Mouse (Mus musculus) ES-E14 (cell line): Measurements from ENCODE around the gene Mccc2. TPM values are rescaled to one million over a fixed set of nuclear protein-coding genes. Genes with fewer than 3 reads are reported as not detected.

ENCODE experiments used
- DNase-seq: peaks from one replicate; pipeline ENCODE4 v3.0.0-alpha.2; 2013; ENCODE audit warnings: low read depth, low spot score
- H3K27ac ChIP-seq: 2 replicates; pipeline ENCODE4 v1.5.1; 2012; ENCODE audit warnings: low read depth, mild to moderate bottlenecking, low read length, moderate library complexity, mixed read lengths; ENCODE audit not compliant: poor library complexity, insufficient read depth, severe bottlenecking
- H3K36me3 ChIP-seq: 2 replicates; pipeline ENCODE4 v1.6.1; 2012; ENCODE audit warnings: mild to moderate bottlenecking, low read length, moderate library complexity, mixed read lengths; ENCODE audit not compliant: control insufficient read depth, poor library complexity, insufficient read depth, severe bottlenecking
- H3K4me1 ChIP-seq, 2 experiments: fragments of 150-350 bp in 1 of 2; sonication (generic) in 1 of 2; 2 replicates each; pipeline ENCODE4 v1.6.1; 2012; ENCODE audit warnings: low read length in 2 of 2, mild to moderate bottlenecking in 1 of 2, mixed read lengths in 1 of 2; ENCODE audit not compliant: control insufficient read depth in 2 of 2, insufficient read depth in 2 of 2, poor library complexity in 1 of 2
- H3K4me3 ChIP-seq, 2 experiments: fragments of 150-350 bp in 1 of 2; sonication (generic) in 1 of 2; 2 replicates each; pipeline ENCODE4 v1.5.1; 2012; ENCODE audit warnings: low read length in 2 of 2, low read depth in 1 of 2, mild to moderate bottlenecking in 1 of 2, mixed read lengths in 1 of 2; ENCODE audit not compliant: insufficient read depth in 1 of 2, poor library complexity in 1 of 2, severe bottlenecking in 1 of 2
- H3K9ac ChIP-seq: 2 replicates; pipeline ENCODE4 v1.6.1; 2012; ENCODE audit warnings: low read depth, mild to moderate bottlenecking, low read length, mixed read lengths; ENCODE audit not compliant: poor library complexity, insufficient read depth, severe bottlenecking
- H3K9me3 ChIP-seq: fragments of 150-350 bp; sonication (generic); 2 replicates; pipeline ENCODE4 v1.6.1; 2012; ENCODE audit warnings: low read depth, mild to moderate bottlenecking, low read length; ENCODE audit not compliant: control insufficient read depth, insufficient read depth
- CHD2 ChIP-seq: IDR thresholded peaks from 2 replicates; pipeline ENCODE4 v1.6.1; 2014; ENCODE audit warnings: mild to moderate bottlenecking, low read depth, low read length, inconsistent platforms
- HCFC1 ChIP-seq: IDR thresholded peaks from 2 replicates; pipeline ENCODE4 v1.6.1; 2012; ENCODE audit warnings: low read length, inconsistent platforms, borderline replicate concordance; ENCODE audit not compliant: insufficient read depth
- MAFK ChIP-seq: IDR thresholded peaks from 2 replicates; pipeline ENCODE4 v1.6.1; 2014; ENCODE audit warnings: mild to moderate bottlenecking, low read depth, low read length, inconsistent platforms; ENCODE audit not compliant: insufficient read depth
- ZC3H11A ChIP-seq: IDR thresholded peaks from 2 replicates; pipeline ENCODE4 v1.6.1; 2012; ENCODE audit warnings: low read depth, mild to moderate bottlenecking, inconsistent platforms, low read length, borderline replicate concordance
- ZNF384 ChIP-seq: IDR thresholded peaks from 2 replicates; pipeline ENCODE4 v1.6.1; 2012; ENCODE audit warnings: low read depth, low read length, inconsistent platforms
- in situ Hi-C, 2 experiments: fragments of 600-800 bp; cut with MboI; formaldehyde crosslinking; loops; one replicate each; pipeline ENCODE4 v1.15.1; 2025; ENCODE audit warnings: low sequenced_read_pairs in 2 of 2, inconsistent platforms in 1 of 2; ENCODE audit not compliant: unreplicated experiment in 2 of 2
- total RNA-seq: library from RNA; depleted of rRNA; stranded (reverse); fragments of 300-350 nt; gene quantifications from 2 replicates; pipeline ENCODE4 v1.2.3, GENCODE M21; 2012

The Mccc2 gene
- total RNA-seq, 1 experiment = 27.4 TPM

GRCm38 (mm10) chr13:99963814-99964213, 51.6 kb downstream of the Mccc2 start:
- H3K27ac ChIP-seq = no peak overlapping the region
- in situ Hi-C loops = no loop called here
- TF ChIP-seq MAFK (no peak), CHD2 (no peak), ZC3H11A (no peak), ZNF384 (no peak), HCFC1 (no peak)
- no peak for DNase-seq
- H3K4me3 ChIP-seq = no peak overlapping the region
- no peaks in the 10 kb centered on the region for H3K9me3 ChIP-seq
- no peaks in the 10 kb centered on the region; the same call in 1 of the 2 replicates for H3K36me3 ChIP-seq
- no peak overlapping the region for H3K9ac ChIP-seq
- no peaks in the 10 kb centered on the region for H3K4me1 ChIP-seq

- TF ChIP-seq CHD2 (no peak), ZNF384 (no peak), HCFC1 (no peak), MAFK (no peak), ZC3H11A (no peak)
- Histone ChIP-seq H3K4me3 (no peak overlapping the region), H3K4me1 (no peaks in the 10 kb centered on the region), H3K27ac (no peak overlapping the region), H3K9ac (no peak overlapping the region), H3K9me3 (no peaks in the 10 kb centered on the region), H3K36me3 (no peaks in the 10 kb centered on the region; the same call in 1 of the 2 replicates)
- in situ Hi-C loops = no loop called here
- no peak for DNase-seq
Observed at GRCm38 (mm10) chr13:99961661-99962060, 53.8 kb downstream of the Mccc2 start.

GRCm38 (mm10) chr13:99955591-99955944, 59.9 kb downstream of the Mccc2 start:
- H3K4me3 ChIP-seq = no peak overlapping the region
- TF ChIP-seq ZNF384 = no peak
- no peaks in the 10 kb centered on the region for H3K9me3 ChIP-seq
- no peak for DNase-seq
- H3K4me1 ChIP-seq = no peaks in the 10 kb centered on the region
- in situ Hi-C loops = no loop called here
- no peak overlapping the region for H3K27ac ChIP-seq
- H3K36me3 ChIP-seq = no peaks in the 10 kb centered on the region; the same call in none of the 2 replicates
- H3K9ac ChIP-seq = no peak overlapping the region

GRCm38 (mm10) chr13:99954902-99955590, 60.4 kb downstream of the Mccc2 start:
- in situ Hi-C loops = no loop called here
- no peaks in the 10 kb centered on the region; the same call in none of the 2 replicates for H3K36me3 ChIP-seq
- H3K4me1 ChIP-seq = no peaks in the 10 kb centered on the region
- no peak for DNase-seq
- no peak overlapping the region for H3K9ac ChIP-seq
- TF ChIP-seq ZNF384 (peak; percentile 72), HCFC1 (no peak)
- no peaks in the 10 kb centered on the region for H3K9me3 ChIP-seq
- no peak overlapping the region for H3K27ac ChIP-seq
- no peak overlapping the region for H3K4me3 ChIP-seq

- TF ChIP-seq MAFK = no peak
- no peak for TF ChIP-seq ZNF384
- TF ChIP-seq HCFC1 = no peak
- no peak for TF ChIP-seq CHD2
- no peak for TF ChIP-seq ZC3H11A
- no peak overlapping the region for H3K9ac ChIP-seq
- in situ Hi-C loops = no loop called here
- no peak overlapping the region for H3K4me3 ChIP-seq
- no peaks in the 10 kb centered on the region for H3K9me3 ChIP-seq
- DNase-seq = no peak
- no peak overlapping the region for H3K27ac ChIP-seq
- H3K36me3 ChIP-seq = no peaks in the 10 kb centered on the region
- H3K4me1 ChIP-seq = no peaks in the 10 kb centered on the region
Observed at GRCm38 (mm10) chr13:99947417-99947816, 68.0 kb downstream of the Mccc2 start.
